Mouse (Mus musculus) limb, embryonic 13.5 days (tissue): ENCODE measurements around the gene Pum1. TPM values are rescaled to one million over a fixed set of nuclear protein-coding genes. Genes with fewer than 3 reads are reported as not detected.
A peak's percentile ranks its signal among the peaks of the same experiment; 100 is the strongest.

Experiments
- ATAC-seq: fragments of 200-750 bp; cut with Nextera tagmentation; 2 replicates; pipeline ENCODE4 v1.8.0; 2017; ENCODE audit warnings: low read depth, moderate number of reproducible peaks, moderate TSS enrichment; ENCODE audit not compliant: low FRiP score
- H3K27ac ChIP-seq: fragments of 300-500 bp; sonication (generic); 2 replicates; pipeline ENCODE4 v1.5.1; 2015; ENCODE audit warnings: inconsistent platforms, mild to moderate bottlenecking, moderate library complexity
- H3K27me3 ChIP-seq: fragments of 300-500 bp; sonication (generic); 2 replicates; pipeline ENCODE4 v1.6.1; 2015; ENCODE audit warnings: mild to moderate bottlenecking, inconsistent platforms
- H3K36me3 ChIP-seq: fragments of 300-500 bp; sonication (generic); 2 replicates; pipeline ENCODE4 v1.6.1; 2015; ENCODE audit warnings: inconsistent platforms, mild to moderate bottlenecking, moderate library complexity
- H3K4me1 ChIP-seq: fragments of 300-500 bp; sonication (generic); 2 replicates; pipeline ENCODE4 v1.6.1; 2015; ENCODE audit warnings: inconsistent platforms
- H3K4me2 ChIP-seq: fragments of 300-500 bp; sonication (generic); replicated peaks from 2 replicates; pipeline ENCODE4 v1.6.1; 2015; ENCODE audit warnings: inconsistent platforms, mild to moderate bottlenecking, moderate library complexity
- H3K4me3 ChIP-seq: fragments of 300-500 bp; sonication (generic); 2 replicates; pipeline ENCODE4 v1.5.1; 2015; ENCODE audit warnings: moderate library complexity, mild to moderate bottlenecking, inconsistent platforms
- H3K9ac ChIP-seq: fragments of 300-500 bp; sonication (generic); 2 replicates; pipeline ENCODE4 v1.6.1; 2015; ENCODE audit warnings: mild to moderate bottlenecking, inconsistent platforms
- H3K9me3 ChIP-seq: fragments of 300-500 bp; sonication (generic); 2 replicates; pipeline ENCODE4 v1.6.1; 2016; ENCODE audit warnings: inconsistent platforms
- WGBS: fragments of 180-500 bp; shearing (Covaris S2); methylation state at CpG from one replicate; pipeline ENCODE4 v1.1.7; 2015; 5-methylcytosine and 5-hydroxymethylcytosine counted together
- polyA plus RNA-seq: library from polyadenylated mRNA; unstranded; fragments of >200 nt; fragmentation: Nextera tagmentation; extraction: Ambion mirVana; gene quantifications from 2 replicates; pipeline ENCODE4 v1.2.1, GENCODE M21; 2015

Gene Pum1
- polyA plus RNA-seq, 1 experiment from 2014 or later: 116 TPM

GRCm38 (mm10) chr4:130797201-130798051 is 134.3 kb downstream of the Pum1 start:
- no peaks in the 10 kb centered on the region for H3K9me3 ChIP-seq
- 13% methylated on average over 15 of the region's 15 CpGs for WGBS
- H3K4me1 ChIP-seq: peaks cover 87% of the 10 kb centered on the region
- H3K36me3 ChIP-seq: no peaks in the 10 kb centered on the region
- H3K9ac ChIP-seq: peak overlapping the region; percentile 50; the same call in 1 of the 2 replicates
- peak overlapping the region; percentile 52 for H3K4me2 ChIP-seq
- peak overlapping the region; percentile 83 for H3K27ac ChIP-seq
- H3K27me3 ChIP-seq: no peaks in the 10 kb centered on the region
- peak; percentile 52 for ATAC-seq
- peak overlapping the region; percentile 1; the same call in 1 of the 2 replicates for H3K4me3 ChIP-seq

- peak overlapping the region; percentile 52 for H3K4me2 ChIP-seq
- no peaks in the 10 kb centered on the region for H3K27me3 ChIP-seq
- H3K4me1 ChIP-seq: peaks cover 85% of the 10 kb centered on the region
- H3K9ac ChIP-seq: 0 out of 2 replicates have a peak overlapping the region, but pooled peaks have one; percentile 13
- no peaks in the 10 kb centered on the region for H3K9me3 ChIP-seq
- H3K27ac ChIP-seq: peak overlapping the region; percentile 83
- WGBS: 48% methylated on average over 1 of the region's 1 CpGs
- H3K4me3 ChIP-seq: no peak overlapping the region
- H3K36me3 ChIP-seq: no peaks in the 10 kb centered on the region
- 0 out of 2 replicates have a peak, but pooled peaks have one; percentile 10 for ATAC-seq
Observed at GRCm38 (mm10) chr4:130798416-130798815, 135.3 kb downstream of the Pum1 start.

- H3K9me3 ChIP-seq: no peaks in the 10 kb centered on the region
- H3K4me1 ChIP-seq: peaks cover 83% of the 10 kb centered on the region
- peak overlapping the region; percentile 83 for H3K27ac ChIP-seq
- ATAC-seq: no peak
- H3K9ac ChIP-seq: peak overlapping the region; percentile 13; the same call in 1 of the 2 replicates
- 0 out of 2 replicates have a peak overlapping the region, but pooled peaks have one; percentile 52 for H3K4me2 ChIP-seq
- H3K27me3 ChIP-seq: no peaks in the 10 kb centered on the region
- 39% methylated on average over 4 of the region's 4 CpGs for WGBS
- no peak overlapping the region for H3K4me3 ChIP-seq
- H3K36me3 ChIP-seq: no peaks in the 10 kb centered on the region
Observed at GRCm38 (mm10) chr4:130799118-130799517, 136.0 kb downstream of the Pum1 start.

GRCm38 (mm10) chr4:130799582-130799981 is 136.5 kb downstream of the Pum1 start:
- no peaks in the 10 kb centered on the region for H3K27me3 ChIP-seq
- no peaks in the 10 kb centered on the region for H3K9me3 ChIP-seq
- H3K9ac ChIP-seq: no peak overlapping the region
- ATAC-seq: no peak
- no peak overlapping the region for H3K4me2 ChIP-seq
- WGBS: 76% methylated on average over 5 of the region's 5 CpGs
- H3K4me1 ChIP-seq: peaks cover 83% of the 10 kb centered on the region
- H3K36me3 ChIP-seq: no peaks in the 10 kb centered on the region
- H3K4me3 ChIP-seq: no peak overlapping the region
- H3K27ac ChIP-seq: peak overlapping the region; percentile 83; the same call in 1 of the 2 replicates

GRCm38 (mm10) chr4:130800147-130800546 is 137.0 kb downstream of the Pum1 start:
- Histone ChIP-seq H3K4me3 (no peak overlapping the region), H3K4me1 (peaks cover 83% of the 10 kb centered on the region), H3K27me3 (no peaks in the 10 kb centered on the region), H3K36me3 (no peaks in the 10 kb centered on the region), H3K27ac (no peak overlapping the region), H3K4me2 (no peak overlapping the region), H3K9ac (no peak overlapping the region), H3K9me3 (no peaks in the 10 kb centered on the region)
- 84% methylated on average over 6 of the region's 6 CpGs for WGBS
- no peak for ATAC-seq

GRCm38 (mm10) chr4:130801198-130801597 is 138.1 kb downstream of the Pum1 start:
- Histone ChIP-seq H3K4me3 (no peak overlapping the region), H3K27me3 (no peaks in the 10 kb centered on the region), H3K4me2 (no peak overlapping the region), H3K36me3 (0 out of 2 replicates have a peak, but pooled peaks cover 4% of the 10 kb centered on the region), H3K4me1 (peaks cover 80% of the 10 kb centered on the region), H3K27ac (no peak overlapping the region; the same call in 1 of the 2 replicates), H3K9me3 (no peaks in the 10 kb centered on the region), H3K9ac (no peak overlapping the region)
- 95% methylated on average over 5 of the region's 5 CpGs for WGBS
- ATAC-seq: no peak

GRCm38 (mm10) chr4:130801624-130802329 is 138.7 kb downstream of the Pum1 start:
- H3K36me3 ChIP-seq: 0 out of 2 replicates have a peak, but pooled peaks cover 4% of the 10 kb centered on the region
- H3K9ac ChIP-seq: no peak overlapping the region
- H3K4me1 ChIP-seq: peaks cover 76% of the 10 kb centered on the region
- no peak for ATAC-seq
- H3K4me2 ChIP-seq: peak overlapping the region; percentile 30; the same call in 1 of the 2 replicates
- WGBS: 64% methylated on average over 10 of the region's 10 CpGs
- H3K27ac ChIP-seq: peak overlapping the region; percentile 44; the same call in 1 of the 2 replicates
- H3K4me3 ChIP-seq: no peak overlapping the region
- H3K9me3 ChIP-seq: no peaks in the 10 kb centered on the region
- H3K27me3 ChIP-seq: no peaks in the 10 kb centered on the region

- Histone ChIP-seq H3K36me3 (0 out of 2 replicates have a peak, but pooled peaks cover 4% of the 10 kb centered on the region), H3K4me2 (no peak overlapping the region), H3K27me3 (no peaks in the 10 kb centered on the region), H3K4me1 (peaks cover 58% of the 10 kb centered on the region), H3K9ac (no peak overlapping the region), H3K9me3 (no peaks in the 10 kb centered on the region), H3K4me3 (no peak overlapping the region), H3K27ac (no peak overlapping the region)
- 74% methylated on average over 2 of the region's 2 CpGs for WGBS
- no peak for ATAC-seq
Observed at GRCm38 (mm10) chr4:130803591-130803990, 140.5 kb downstream of the Pum1 start.

- Histone ChIP-seq H3K4me2 (no peak overlapping the region), H3K27ac (no peak overlapping the region), H3K4me1 (peaks cover 52% of the 10 kb centered on the region), H3K27me3 (no peaks in the 10 kb centered on the region), H3K9me3 (no peaks in the 10 kb centered on the region), H3K4me3 (no peak overlapping the region), H3K9ac (no peak overlapping the region), H3K36me3 (0 out of 2 replicates have a peak, but pooled peaks cover 4% of the 10 kb centered on the region)
- ATAC-seq: no peak
- WGBS: 69% methylated on average over 2 of the region's 2 CpGs
Observed at GRCm38 (mm10) chr4:130804292-130804691, 141.2 kb downstream of the Pum1 start.

GRCm38 (mm10) chr4:130804771-130805361 is 141.7 kb downstream of the Pum1 start:
- Histone ChIP-seq H3K4me2 (0 out of 2 replicates have a peak overlapping the region, but pooled peaks have one; percentile 7), H3K4me1 (peaks cover 52% of the 10 kb centered on the region), H3K27ac (no peak overlapping the region), H3K9me3 (no peaks in the 10 kb centered on the region), H3K27me3 (no peaks in the 10 kb centered on the region), H3K4me3 (no peak overlapping the region), H3K9ac (0 out of 2 replicates have a peak overlapping the region, but pooled peaks have one; percentile 25), H3K36me3 (0 out of 2 replicates have a peak, but pooled peaks cover 4% of the 10 kb centered on the region)
- ATAC-seq: no peak
- 56% methylated on average over 7 of the region's 7 CpGs for WGBS

GRCm38 (mm10) chr4:130805746-130806145 is 142.6 kb downstream of the Pum1 start:
- peaks cover 44% of the 10 kb centered on the region for H3K4me1 ChIP-seq
- 83% methylated on average over 7 of the region's 7 CpGs for WGBS
- H3K27me3 ChIP-seq: no peaks in the 10 kb centered on the region
- H3K4me2 ChIP-seq: no peak overlapping the region
- no peak overlapping the region for H3K27ac ChIP-seq
- no peak overlapping the region for H3K9ac ChIP-seq
- no peaks in the 10 kb centered on the region for H3K9me3 ChIP-seq
- no peak overlapping the region for H3K4me3 ChIP-seq
- no peak for ATAC-seq
- 0 out of 2 replicates have a peak, but pooled peaks cover 4% of the 10 kb centered on the region for H3K36me3 ChIP-seq
